Mouse (Mus musculus) naive thymus-derived CD4-positive, alpha-beta T cell, adult 2 months (primary cell): ENCODE data around the gene Ceacam18.
A peak's percentile ranks its signal among the peaks of the same experiment; 100 is the strongest.
"Not testable (repeated sequence)": the region's sequence is repeated elsewhere in the genome, so short reads cannot be mapped to it uniquely, and the experiment has no call there.

ENCODE experiments used
- DNase-seq: peaks from one replicate; pipeline ENCODE4 v3.0.0-alpha.2; 2011; ENCODE audit warnings: low read depth

Gene Ceacam18

DNA sequence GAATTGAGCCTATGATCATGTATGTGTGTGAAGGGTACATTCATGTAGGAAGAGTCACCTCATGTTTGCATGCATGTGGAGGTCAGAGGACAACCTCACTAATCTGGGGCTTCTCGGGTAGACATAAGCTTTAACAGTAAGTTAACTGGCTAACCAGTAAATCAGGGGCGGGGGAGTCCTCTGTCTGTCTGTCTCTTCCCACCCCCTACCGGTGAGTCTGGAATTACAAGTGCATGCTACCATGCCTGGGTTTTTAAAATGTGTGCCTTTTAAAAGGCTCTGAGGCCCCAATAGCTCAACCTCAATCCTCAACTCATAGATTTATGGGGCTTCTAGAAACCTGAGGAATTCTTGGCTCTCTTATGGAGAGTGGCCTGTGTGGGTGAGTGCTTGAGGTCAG is 34.1 kb downstream of the Ceacam18 start:
- peak; percentile 73 for DNase-seq

DNA sequence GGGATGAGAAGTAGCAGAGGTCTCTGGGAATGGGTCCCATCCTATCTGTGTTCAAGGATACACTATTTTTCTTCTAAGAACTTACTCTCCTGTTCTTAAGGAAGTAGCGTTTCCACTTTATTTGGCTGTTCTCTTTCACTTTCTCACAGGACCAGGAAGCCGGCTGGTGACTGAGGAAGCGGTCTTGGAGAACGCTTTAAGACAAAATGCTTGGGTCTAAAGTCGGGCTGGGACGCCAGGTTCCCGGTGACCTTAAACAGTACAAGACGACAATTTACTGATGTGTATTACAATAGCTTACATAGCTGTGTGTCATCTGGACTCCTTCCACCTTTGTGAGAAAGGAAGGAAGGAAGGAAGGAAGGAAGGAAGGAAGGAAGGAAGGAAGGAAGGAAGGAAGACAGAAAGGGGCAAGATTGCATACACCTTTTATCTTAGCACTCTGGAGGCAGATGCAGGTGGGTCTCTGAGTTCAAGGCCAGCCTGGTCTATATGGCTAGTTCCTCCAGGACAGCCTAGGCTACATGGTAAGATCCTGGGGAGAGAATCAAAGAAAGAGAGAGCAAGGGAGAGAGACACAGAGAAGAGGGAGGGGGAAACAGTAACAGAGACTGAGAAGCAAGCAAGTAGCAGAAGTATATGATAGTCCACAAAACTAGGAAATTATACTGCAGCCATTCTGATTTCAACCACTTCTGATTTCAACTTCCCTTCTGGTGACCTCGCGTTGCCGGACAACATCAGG is 36.7 kb downstream of the Ceacam18 start:
- DNase-seq, result peak; percentile 10

DNA sequence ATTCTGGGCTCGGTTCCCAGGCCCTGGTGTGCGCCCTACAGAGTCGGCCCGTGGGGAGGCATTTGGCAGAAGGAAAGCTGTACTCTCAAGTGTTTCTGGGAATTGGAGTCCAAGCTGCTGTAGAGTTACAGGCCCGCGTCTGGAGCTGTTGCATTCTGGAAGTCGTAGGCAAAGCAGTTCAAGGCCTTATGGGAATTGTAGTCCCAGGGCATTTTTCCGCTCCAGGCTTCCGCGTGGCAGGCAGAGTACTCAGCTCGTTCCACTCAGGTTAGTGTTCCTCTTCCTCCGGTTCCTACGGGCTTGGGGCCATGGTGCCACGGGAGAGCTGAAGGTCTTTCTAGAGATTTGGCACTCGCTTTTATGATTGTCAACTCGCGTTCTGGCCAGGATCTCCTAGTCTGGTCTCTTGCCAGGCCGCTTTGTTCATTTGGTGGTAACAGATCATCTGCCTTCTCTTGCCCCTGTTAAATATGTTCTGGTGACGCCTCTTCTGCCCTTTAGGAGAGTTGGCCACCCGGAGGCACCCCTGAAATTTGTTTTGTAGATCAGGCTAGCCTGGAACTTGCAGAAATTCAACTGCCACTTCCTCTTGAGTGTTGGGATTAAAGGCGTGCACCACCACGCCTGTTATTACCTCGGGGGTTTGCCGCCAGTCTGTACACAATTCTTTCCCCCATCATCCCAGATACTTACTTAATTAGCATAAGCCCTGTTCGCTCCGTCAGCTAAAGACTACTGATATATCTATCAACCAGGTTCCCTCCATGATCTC is 37.5 kb downstream of the Ceacam18 start, which contains the start of gene Ctu1:
Ctu1 (plus strand) TSS at position 208 of the 772 bp plus-strand sequence.
- peak; percentile 91 for DNase-seq

DNA sequence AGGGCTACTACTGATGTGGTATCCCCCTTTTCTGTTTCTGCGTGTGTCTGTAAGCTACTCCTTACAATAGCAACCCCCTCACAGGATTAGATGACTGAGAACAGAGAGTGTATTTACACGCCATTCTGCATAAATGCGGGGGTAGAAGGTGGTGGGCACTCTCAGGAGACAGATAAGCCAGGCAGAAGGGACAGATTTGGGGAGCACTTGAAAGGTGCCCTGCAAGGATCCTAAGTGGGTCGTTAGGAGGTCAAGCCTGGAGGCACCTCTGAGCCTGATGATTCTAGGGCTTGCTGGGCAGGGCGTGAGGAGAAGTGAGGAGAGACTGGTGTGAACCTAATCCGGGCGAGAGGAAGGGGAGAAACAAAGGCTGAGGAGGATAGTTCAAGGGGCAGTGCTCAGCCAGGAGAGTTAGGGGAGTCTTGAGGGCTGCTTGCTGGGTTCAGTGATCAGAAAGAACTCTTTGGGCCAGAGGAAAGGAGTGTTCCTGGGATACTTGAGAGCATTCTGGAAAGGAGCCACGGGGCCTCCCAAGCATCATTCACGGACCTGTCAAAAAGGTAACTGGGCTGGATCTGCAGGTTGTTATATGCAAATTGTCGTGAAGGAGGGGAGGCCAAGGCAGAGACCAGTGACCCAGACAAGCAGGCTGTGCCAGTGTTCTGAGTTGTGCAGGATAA is 38.2 kb downstream of the Ceacam18 start:
- no peak for DNase-seq

DNA sequence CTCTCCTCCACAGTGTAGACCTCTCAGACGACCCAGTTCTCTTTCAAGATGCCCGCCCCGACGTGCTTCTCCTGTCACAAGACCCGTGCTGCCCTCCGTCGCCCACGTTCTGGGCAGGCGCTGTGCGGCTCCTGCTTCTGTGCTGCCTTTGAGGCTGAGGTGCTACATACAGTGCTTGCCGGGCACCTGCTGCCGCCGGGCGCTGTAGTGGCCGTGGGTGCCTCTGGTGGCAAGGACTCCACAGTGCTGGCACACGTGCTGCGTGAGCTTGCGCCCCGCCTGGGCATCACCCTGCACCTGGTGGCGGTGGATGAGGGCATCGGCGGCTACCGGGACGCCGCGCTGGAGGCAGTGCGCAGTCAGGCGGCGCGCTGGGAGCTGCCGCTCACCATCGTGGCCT is 40.6 kb downstream of the Ceacam18 start:
- DNase-seq, result no peak

DNA sequence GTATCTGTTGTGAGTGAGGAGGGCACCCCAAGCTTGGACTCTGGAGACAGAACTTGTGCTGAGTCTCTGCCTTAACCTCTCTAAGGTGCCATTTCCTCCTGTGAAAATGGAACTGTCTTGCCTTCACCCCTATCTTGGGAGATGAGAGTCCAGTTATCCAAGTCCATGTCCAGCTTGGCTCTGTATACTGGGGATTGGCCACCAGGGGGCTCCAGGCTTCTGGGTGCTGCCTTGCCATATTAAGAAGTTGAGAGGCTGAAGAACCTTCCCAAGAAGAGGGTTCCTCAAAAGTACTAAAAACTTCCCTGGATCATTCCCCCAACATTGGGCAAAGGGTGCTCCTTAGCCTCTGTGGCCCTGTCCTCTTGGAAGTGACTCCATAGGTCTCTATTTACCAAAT is 44.0 kb downstream of the Ceacam18 start:
- peak; percentile 54 for DNase-seq

DNA sequence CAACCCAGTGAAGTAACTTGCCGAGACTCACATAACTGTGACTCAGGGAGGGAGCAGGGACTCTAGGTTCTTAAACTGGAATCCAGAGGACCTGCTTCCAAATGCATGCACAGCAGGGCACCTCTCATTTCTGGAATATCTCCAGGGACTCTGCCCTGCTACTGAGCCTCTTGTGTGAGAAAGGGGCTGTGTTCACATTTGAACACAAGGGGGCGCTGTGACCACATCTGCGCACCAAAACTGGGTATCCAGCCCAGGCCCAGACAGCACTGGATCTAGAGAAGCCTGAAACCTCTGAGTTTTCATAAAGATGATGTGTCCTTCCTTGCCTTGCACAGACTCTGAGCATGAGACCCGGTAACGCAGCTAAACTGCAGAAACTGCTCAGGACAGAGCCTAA is 46.5 kb downstream of the Ceacam18 start:
- peak; percentile 73 for DNase-seq

DNA sequence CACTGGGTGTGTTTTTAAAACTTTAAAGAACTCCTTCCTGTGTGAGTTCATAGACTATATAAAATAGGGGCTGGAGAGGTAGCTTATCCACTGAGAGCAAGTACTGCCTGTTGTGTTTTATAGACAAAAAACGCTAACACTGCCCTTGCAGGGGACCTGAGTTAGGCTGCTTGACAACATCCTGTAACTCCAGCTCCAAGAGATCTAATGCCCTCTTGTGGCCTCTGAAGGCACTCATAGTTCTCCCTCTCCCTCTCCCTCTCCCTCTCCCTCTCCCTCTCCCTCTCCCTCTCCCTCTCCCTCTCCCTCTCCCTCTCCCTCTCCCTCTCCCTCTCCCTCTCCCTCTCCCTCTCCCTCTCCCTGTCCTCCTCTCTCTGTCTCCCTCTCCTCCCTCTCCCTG is 48.0 kb downstream of the Ceacam18 start:
- not testable (repeated sequence) for DNase-seq

DNA sequence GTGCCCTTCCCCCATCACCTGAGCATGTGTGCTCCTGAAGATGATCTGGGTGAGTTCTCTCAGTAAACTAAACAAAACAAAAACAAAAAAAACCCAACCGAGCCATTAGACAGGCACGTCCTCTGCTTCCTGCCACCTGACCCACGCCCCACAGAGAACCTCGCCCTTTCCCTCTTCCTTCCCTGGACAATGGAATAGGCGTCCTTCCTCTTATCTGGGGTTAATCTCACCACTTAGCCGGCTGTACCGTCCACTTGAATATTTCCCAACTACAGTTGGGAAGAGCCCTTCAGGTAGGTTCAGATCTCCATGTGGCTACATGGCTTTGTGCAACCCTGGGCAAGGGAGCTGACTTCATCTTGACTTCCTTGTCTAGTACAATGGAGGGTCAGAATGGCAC is 50.6 kb downstream of the Ceacam18 start:
- DNase-seq, result no peak

DNA sequence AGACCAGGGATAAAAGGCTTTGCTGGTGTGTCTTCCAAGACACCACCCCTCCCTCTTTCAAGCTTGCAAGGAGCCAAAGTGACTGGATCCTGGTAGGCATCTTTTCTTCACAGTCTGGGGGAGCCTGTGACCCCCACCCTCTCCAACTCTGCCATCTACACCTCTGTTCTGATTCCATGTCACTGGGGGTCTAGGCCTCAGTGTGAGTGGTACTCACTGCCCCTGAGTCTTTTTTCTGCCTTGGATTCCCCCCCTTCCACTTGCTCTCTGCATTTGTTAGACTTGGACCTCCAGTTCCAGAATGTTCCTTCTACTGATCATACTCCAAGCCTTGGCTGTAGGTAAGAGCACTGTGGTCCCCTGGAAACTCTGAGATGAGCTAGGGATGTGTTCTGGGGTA is 55.6 kb downstream of the Ceacam18 start, which contains the start of gene Klk14:
Klk14 (plus strand) TSS at position 301 of the 400 bp plus-strand sequence.
- no peak for DNase-seq
